Mouse (Mus musculus): ENCODE measurements at regions not wholly inside any gene's neighbourhood (a gene's known extent, or its start where the extent isn't known, plus 50 kb on each side); places are given as distances from the start of the nearest gene placed in this dataset.

DNA sequence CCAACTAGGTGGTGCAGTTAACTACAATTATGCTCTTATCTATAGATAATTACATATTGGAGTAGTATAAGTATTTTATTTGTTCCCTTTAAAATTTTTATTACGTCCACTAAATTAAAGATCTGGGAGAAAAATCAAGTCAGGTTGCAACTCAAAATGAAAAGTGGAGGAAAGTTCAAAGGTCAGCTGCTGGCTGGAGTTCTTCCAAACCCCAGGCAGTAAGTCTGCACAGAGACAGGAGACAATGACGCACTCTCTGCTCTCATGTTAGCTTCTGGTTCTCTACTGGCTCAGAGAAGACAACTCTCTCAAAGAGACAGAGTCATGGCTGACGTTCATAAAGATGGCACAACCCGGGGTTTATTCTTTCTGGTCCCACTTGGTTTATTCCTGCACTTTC lies 71.4 kb upstream of the Picalm start:
- TF ChIP-seq CTCF (IDR thresholded peaks at IDR 0.05; ENCODE audit: borderline replicate concordance, insufficient read depth, low read length) (no peak), POLR2A (IDR thresholded peaks at IDR 0.05; ENCODE audit: low read depth, low read length) (no peak)
